Mouse (Mus musculus) C2C12 (cell line): ENCODE data around the gene Coro2b.

Source experiments
- CTCF ChIP-seq: IDR thresholded peaks from one replicate; pipeline ENCODE4 v1.5.1; 2011; ENCODE audit not compliant: control insufficient read depth, insufficient read depth, insufficient read length
- USF1 ChIP-seq: IDR thresholded peaks from one replicate; pipeline ENCODE4 v1.6.1; 2011; ENCODE audit warnings: low read depth, mild to moderate bottlenecking, control low read depth, moderate library complexity

DNA sequence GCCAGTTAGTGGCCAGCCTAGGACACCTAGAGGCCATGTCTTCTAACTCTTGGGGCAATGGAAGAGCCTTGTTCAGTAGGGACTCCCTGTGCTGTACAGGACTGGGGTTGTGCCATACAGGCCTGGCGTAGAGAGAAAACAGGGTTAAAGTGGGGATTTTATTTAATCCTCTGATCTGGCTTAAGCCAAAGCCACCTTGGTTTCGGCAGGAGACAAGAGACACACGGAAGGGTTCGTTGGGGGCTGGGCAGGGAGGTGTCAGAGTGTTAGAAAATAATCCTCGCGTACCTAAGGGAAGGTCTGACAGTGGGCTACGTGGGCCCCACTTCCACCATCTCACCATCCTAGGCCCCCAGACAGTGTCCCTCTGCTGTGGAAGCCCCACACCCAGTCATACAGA, 2.2 kb downstream of the Coro2b start:
- TF ChIP-seq USF1 (no peak), CTCF (no peak)
